Mouse (Mus musculus) lung, adult 2 months (tissue): ENCODE data around the gene Poll.

Source experiments
- CTCF ChIP-seq: fragments of 200-500 bp; IDR thresholded peaks from 2 replicates; pipeline ENCODE4 v1.5.1; 2011; ENCODE audit warnings: mild to moderate bottlenecking, low read length, control low read depth; ENCODE audit not compliant: insufficient read depth
- POLR2A ChIP-seq: fragments of 200-500 bp; IDR thresholded peaks from 2 replicates; pipeline ENCODE4 v1.6.1; 2011; ENCODE audit warnings: low read depth, mild to moderate bottlenecking, control low read depth, low read length, borderline replicate concordance; ENCODE audit errors: extremely low read depth

DNA sequence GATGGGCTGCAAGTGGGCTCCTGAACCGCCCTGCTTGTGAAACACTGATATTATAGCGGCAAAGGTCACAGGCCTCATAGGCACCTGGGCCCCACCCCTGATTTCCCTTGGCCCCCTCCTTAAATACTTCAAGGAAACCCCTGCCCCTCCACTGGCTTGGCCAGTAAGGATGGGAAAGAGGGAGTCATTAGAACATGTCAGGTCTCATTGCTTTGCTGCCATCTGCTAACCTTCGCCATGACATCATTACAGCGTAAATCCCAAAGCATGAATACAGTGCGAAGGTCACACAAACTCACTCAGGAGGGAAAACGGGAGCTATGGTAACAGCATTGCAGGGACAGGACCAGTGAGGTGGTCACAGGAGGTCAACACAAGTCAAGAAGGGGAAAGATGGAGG lies 36.1 kb upstream of the Poll start:
- TF ChIP-seq POLR2A (no peak), CTCF (no peak)
